Mouse (Mus musculus): Measurements from ENCODE around the gene Eddm3b. TPM values are rescaled to one million over a fixed set of nuclear protein-coding genes. Genes with fewer than 3 reads are reported as not detected.

The Eddm3b gene
- total and polyA plus RNA-seq, 3 experiments: not detected

Other genes with a start within 250 kb of the Eddm3b start
- 19.5 and 36.8 TPM in 2 replicates for gene Tep1, start 243.9 kb upstream of the Eddm3b start, total RNA-seq (2012; rRNA removed)
- gene Tep1, start 243.9 kb upstream of the Eddm3b start, polyA plus RNA-seq (2012; ENCODE audit: insufficient read depth in 1 of 2, insufficient read length in 2 of 2, low read depth in 1 of 2, low replicate concordance in 2 of 2, missing spikeins in 1 of 2): 10 to 100 TPM in 1 of 2 experiments, not detected in 1; 13.7 TPM
- not detected in 2 replicates for gene Klhl33, start 216.9 kb upstream of the Eddm3b start, total RNA-seq (2012; rRNA removed)
- gene Klhl33, start 216.9 kb upstream of the Eddm3b start, polyA plus RNA-seq (2012; ENCODE audit: insufficient read depth in 1 of 2, insufficient read length in 2 of 2, low read depth in 1 of 2, low replicate concordance in 2 of 2, missing spikeins in 1 of 2): under 1 TPM in 1 of 2 experiments, not detected in 1; 0.01 TPM
- gene Osgep, start 189.5 kb upstream of the Eddm3b start, total RNA-seq (2012; rRNA removed): 28.0 and 29.6 TPM in 2 replicates
- 10 to 100 TPM in 1 of 2 experiments, not detected in 1; 45.1 TPM for gene Osgep, start 189.5 kb upstream of the Eddm3b start, polyA plus RNA-seq (2012; ENCODE audit: insufficient read depth in 1 of 2, insufficient read length in 2 of 2, low read depth in 1 of 2, low replicate concordance in 2 of 2, missing spikeins in 1 of 2)
- gene Apex1, start 189.5 kb upstream of the Eddm3b start, total RNA-seq (2012; rRNA removed): 123 and 129 TPM in 2 replicates
- 100 to 1,000 TPM in 1 of 2 experiments, not detected in 1; 155 TPM for gene Apex1, start 189.5 kb upstream of the Eddm3b start, polyA plus RNA-seq (2012; ENCODE audit: insufficient read depth in 1 of 2, insufficient read length in 2 of 2, low read depth in 1 of 2, low replicate concordance in 2 of 2, missing spikeins in 1 of 2)
- 10.5 and 12.2 TPM in 2 replicates for gene Pip4p1, start 183.6 kb upstream of the Eddm3b start, total RNA-seq (2012; rRNA removed)
- 10 to 100 TPM in 1 of 2 experiments, not detected in 1; 21.6 TPM for gene Pip4p1, start 183.6 kb upstream of the Eddm3b start, polyA plus RNA-seq (2012; ENCODE audit: insufficient read depth in 1 of 2, insufficient read length in 2 of 2, low read depth in 1 of 2, low replicate concordance in 2 of 2, missing spikeins in 1 of 2)
- 46.7 and 49.7 TPM in 2 replicates for gene Pnp, start 183.3 kb upstream of the Eddm3b start, total RNA-seq (2012; rRNA removed)
- gene Pnp, start 183.3 kb upstream of the Eddm3b start, polyA plus RNA-seq (2012; ENCODE audit: insufficient read depth in 1 of 2, insufficient read length in 2 of 2, low read depth in 1 of 2, low replicate concordance in 2 of 2, missing spikeins in 1 of 2): 100 to 1,000 TPM in 1 of 2 experiments, 10 to 100 TPM in 1; 36.2 to 302 TPM
- 11.7 and 14.5 TPM in 2 replicates for gene Gm49342, start 169.9 kb upstream of the Eddm3b start, total RNA-seq (2012; rRNA removed)
- 10 to 100 TPM in 1 of 2 experiments, not detected in 1; 45.2 TPM for gene Gm49342, start 169.9 kb upstream of the Eddm3b start, polyA plus RNA-seq (2012; ENCODE audit: insufficient read depth in 1 of 2, insufficient read length in 2 of 2, low read depth in 1 of 2, low replicate concordance in 2 of 2, missing spikeins in 1 of 2)
- gene Pnp2, start 158.4 kb upstream of the Eddm3b start, total RNA-seq (2012; rRNA removed): 0.65 and 0.85 TPM in 2 replicates
- 1 to 10 TPM in 1 of 2 experiments, not detected in 1; 1.7 TPM for gene Pnp2, start 158.4 kb upstream of the Eddm3b start, polyA plus RNA-seq (2012; ENCODE audit: insufficient read depth in 1 of 2, insufficient read length in 2 of 2, low read depth in 1 of 2, low replicate concordance in 2 of 2, missing spikeins in 1 of 2)
- gene Rnase10, start 106.7 kb upstream of the Eddm3b start, total RNA-seq (2012; rRNA removed): not detected in 2 replicates
- not detected for gene Rnase10, start 106.7 kb upstream of the Eddm3b start, polyA plus RNA-seq (2012; ENCODE audit: insufficient read depth in 1 of 2, insufficient read length in 2 of 2, low read depth in 1 of 2, low replicate concordance in 2 of 2, missing spikeins in 1 of 2)
- not detected in 2 replicates for gene Rnase9, start 72.6 kb upstream of the Eddm3b start, total RNA-seq (2012; rRNA removed)
- not detected for gene Rnase9, start 72.6 kb upstream of the Eddm3b start, polyA plus RNA-seq (2012; ENCODE audit: insufficient read depth in 1 of 2, insufficient read length in 2 of 2, low read depth in 1 of 2, low replicate concordance in 2 of 2, missing spikeins in 1 of 2)
- gene Rnase11, start 64.3 kb upstream of the Eddm3b start, total RNA-seq (2012; rRNA removed): not detected in 2 replicates
- not detected for gene Rnase11, start 64.3 kb upstream of the Eddm3b start, polyA plus RNA-seq (2012; ENCODE audit: insufficient read depth in 1 of 2, insufficient read length in 2 of 2, low read depth in 1 of 2, low replicate concordance in 2 of 2, missing spikeins in 1 of 2)
- not detected in 2 replicates for gene Rnase12, start 56.8 kb upstream of the Eddm3b start, total RNA-seq (2012; rRNA removed)
- not detected for gene Rnase12, start 56.8 kb upstream of the Eddm3b start, polyA plus RNA-seq (2012; ENCODE audit: insufficient read depth in 1 of 2, insufficient read length in 2 of 2, low read depth in 1 of 2, low replicate concordance in 2 of 2, missing spikeins in 1 of 2)
- gene Olfr750, start 40.0 kb upstream of the Eddm3b start, total RNA-seq (2012; rRNA removed): not detected in 2 replicates
- not detected for gene Olfr750, start 40.0 kb upstream of the Eddm3b start, polyA plus RNA-seq (2012; ENCODE audit: insufficient read depth in 1 of 2, insufficient read length in 2 of 2, low read depth in 1 of 2, low replicate concordance in 2 of 2, missing spikeins in 1 of 2)
- not detected in 2 replicates for gene Rnase4, start 23.3 kb upstream of the Eddm3b start, total RNA-seq (2012; rRNA removed)
- gene Rnase4, start 23.3 kb upstream of the Eddm3b start, polyA plus RNA-seq (2012; ENCODE audit: insufficient read depth in 1 of 2, insufficient read length in 2 of 2, low read depth in 1 of 2, low replicate concordance in 2 of 2, missing spikeins in 1 of 2): under 1 TPM in 1 of 2 experiments, not detected in 1; 0.18 TPM
- not detected in 2 replicates for gene Ang, start 23.3 kb upstream of the Eddm3b start, total RNA-seq (2012; rRNA removed)
- gene Ang, start 23.3 kb upstream of the Eddm3b start, polyA plus RNA-seq (2012; ENCODE audit: insufficient read depth in 1 of 2, insufficient read length in 2 of 2, low read depth in 1 of 2, low replicate concordance in 2 of 2, missing spikeins in 1 of 2): not detected
- 65.0 and 73.4 TPM in 2 replicates for gene Rnase6, start 9.5 kb downstream of the Eddm3b start, total RNA-seq (2012; rRNA removed)
- 10 to 100 TPM in 1 of 2 experiments, not detected in 1; 49.2 TPM for gene Rnase6, start 9.5 kb downstream of the Eddm3b start, polyA plus RNA-seq (2012; ENCODE audit: insufficient read depth in 1 of 2, insufficient read length in 2 of 2, low read depth in 1 of 2, low replicate concordance in 2 of 2, missing spikeins in 1 of 2)
- gene Rnase1, start 32.4 kb downstream of the Eddm3b start, total RNA-seq (2012; rRNA removed): not detected in 2 replicates
- under 1 TPM in 1 of 2 experiments, not detected in 1; 0.07 TPM for gene Rnase1, start 32.4 kb downstream of the Eddm3b start, polyA plus RNA-seq (2012; ENCODE audit: insufficient read depth in 1 of 2, insufficient read length in 2 of 2, low read depth in 1 of 2, low replicate concordance in 2 of 2, missing spikeins in 1 of 2)
- gene Rnase2b, start 47.8 kb downstream of the Eddm3b start, total RNA-seq (2012; rRNA removed): not detected in 2 replicates
- gene Rnase2b, start 47.8 kb downstream of the Eddm3b start, polyA plus RNA-seq (2012; ENCODE audit: insufficient read depth in 1 of 2, insufficient read length in 2 of 2, low read depth in 1 of 2, low replicate concordance in 2 of 2, missing spikeins in 1 of 2): not detected
- gene Ang2, start 84.7 kb downstream of the Eddm3b start, total RNA-seq (2012; rRNA removed): not detected in 2 replicates
- gene Ang2, start 84.7 kb downstream of the Eddm3b start, polyA plus RNA-seq (2012; ENCODE audit: insufficient read depth in 1 of 2, insufficient read length in 2 of 2, low read depth in 1 of 2, low replicate concordance in 2 of 2, missing spikeins in 1 of 2): not detected
- not detected in 2 replicates for gene Ear14, start 89.0 kb downstream of the Eddm3b start, total RNA-seq (2012; rRNA removed)
- not detected for gene Ear14, start 89.0 kb downstream of the Eddm3b start, polyA plus RNA-seq (2012; ENCODE audit: insufficient read depth in 1 of 2, insufficient read length in 2 of 2, low read depth in 1 of 2, low replicate concordance in 2 of 2, missing spikeins in 1 of 2)
- gene Rnase2a, start 141.7 kb downstream of the Eddm3b start, total RNA-seq (2012; rRNA removed): not detected in 2 replicates
- gene Rnase2a, start 141.7 kb downstream of the Eddm3b start, polyA plus RNA-seq (2012; ENCODE audit: insufficient read depth in 1 of 2, insufficient read length in 2 of 2, low read depth in 1 of 2, low replicate concordance in 2 of 2, missing spikeins in 1 of 2): not detected
- not detected in 2 replicates for gene Gm7247, start 247.3 kb downstream of the Eddm3b start, total RNA-seq (2012; rRNA removed)
- gene Gm7247, start 247.3 kb downstream of the Eddm3b start, polyA plus RNA-seq (2012; ENCODE audit: insufficient read depth in 1 of 2, insufficient read length in 2 of 2, low read depth in 1 of 2, low replicate concordance in 2 of 2, missing spikeins in 1 of 2): not detected

Measured in MEL (cell line).